Mouse (Mus musculus) liver, embryonic 15.5 days (tissue): ENCODE measurements around the gene Sap30bp. TPM values are rescaled to one million over a fixed set of nuclear protein-coding genes. Genes with fewer than 3 reads are reported as not detected.

Source experiments
- ATAC-seq: fragments of 200-750 bp; cut with Nextera tagmentation; 2 replicates; pipeline ENCODE4 v1.8.0; 2017; ENCODE audit warnings: moderate number of reproducible peaks, mild to moderate bottlenecking, moderate library complexity; ENCODE audit not compliant: insufficient read depth
- H3K27ac ChIP-seq: fragments of 300-500 bp; sonication (generic); replicated peaks from 2 replicates; pipeline ENCODE4 v1.5.1; 2015; ENCODE audit warnings: mild to moderate bottlenecking, inconsistent platforms
- H3K27me3 ChIP-seq: fragments of 300-500 bp; sonication (generic); 2 replicates; pipeline ENCODE4 v1.6.1; 2015; ENCODE audit warnings: mild to moderate bottlenecking, inconsistent platforms
- H3K36me3 ChIP-seq: fragments of 300-500 bp; sonication (generic); replicated peaks from 2 replicates; pipeline ENCODE4 v1.6.1; 2015; ENCODE audit warnings: moderate library complexity, mild to moderate bottlenecking, inconsistent platforms
- H3K4me1 ChIP-seq: fragments of 300-500 bp; sonication (generic); replicated peaks from 2 replicates; pipeline ENCODE4 v1.6.1; 2015; ENCODE audit warnings: inconsistent platforms
- H3K4me2 ChIP-seq: fragments of 300-500 bp; sonication (generic); 2 replicates; pipeline ENCODE4 v1.6.1; 2015; ENCODE audit warnings: moderate library complexity, mild to moderate bottlenecking, inconsistent platforms
- H3K4me3 ChIP-seq: fragments of 300-500 bp; sonication (generic); replicated peaks from 2 replicates; pipeline ENCODE4 v1.5.1; 2015; ENCODE audit warnings: mild to moderate bottlenecking, inconsistent platforms
- H3K9ac ChIP-seq: fragments of 300-500 bp; sonication (generic); 2 replicates; pipeline ENCODE4 v1.6.1; 2015; ENCODE audit warnings: moderate library complexity, mild to moderate bottlenecking, inconsistent platforms
- H3K9me3 ChIP-seq: fragments of 300-500 bp; sonication (generic); replicated peaks from 2 replicates; pipeline ENCODE4 v1.6.1; 2016; ENCODE audit warnings: inconsistent platforms
- WGBS: fragments of 180-500 bp; shearing (Covaris S2); methylation state at CpG from one replicate; pipeline ENCODE4 v1.1.7; 2015; ENCODE audit warnings: mixed read lengths; ENCODE audit not compliant: insufficient replicate concordance; 5-methylcytosine and 5-hydroxymethylcytosine counted together
- polyA plus RNA-seq: library from polyadenylated mRNA; unstranded; fragments of >200 nt; fragmentation: Nextera tagmentation; extraction: Ambion mirVana; gene quantifications from 2 replicates; pipeline ENCODE4 v1.2.1, GENCODE M21; 2015

Gene Sap30bp
- polyA plus RNA-seq, 1 experiment from 2014 or later = 15.0 TPM

GRCm38 (mm10) chr11:115983291-115983690 is 50.2 kb downstream of the Sap30bp start:
- Histone ChIP-seq H3K27ac (no peak overlapping the region), H3K4me2 (no peak overlapping the region), H3K4me1 (no peaks in the 10 kb centered on the region), H3K4me3 (no peak overlapping the region), H3K9me3 (no peaks in the 10 kb centered on the region), H3K27me3 (peaks cover 27% of the 10 kb centered on the region), H3K9ac (no peak overlapping the region), H3K36me3 (no peaks in the 10 kb centered on the region)
- ATAC-seq = no peak
- WGBS = 74% methylated on average over 8 of the region's 8 CpGs

- peak overlapping the region; percentile 33 for H3K4me3 ChIP-seq
- peak overlapping the region; percentile 46 for H3K4me2 ChIP-seq
- no peak overlapping the region for H3K9ac ChIP-seq
- peaks cover 4% of the 10 kb centered on the region for H3K4me1 ChIP-seq
- no peak for ATAC-seq
- WGBS = 35% methylated on average over 15 of the region's 15 CpGs
- H3K36me3 ChIP-seq = no peaks in the 10 kb centered on the region
- no peak overlapping the region for H3K27ac ChIP-seq
- no peaks in the 10 kb centered on the region for H3K9me3 ChIP-seq
- H3K27me3 ChIP-seq = peaks cover 26% of the 10 kb centered on the region
These were observed 56.6 kb downstream of the Sap30bp start for GRCm38 (mm10) chr11:115989686-115990085.

- WGBS = 47% methylated on average over 4 of the region's 4 CpGs
- no peak overlapping the region for H3K9ac ChIP-seq
- ATAC-seq = no peak
- peaks cover 18% of the 10 kb centered on the region for H3K27me3 ChIP-seq
- H3K4me2 ChIP-seq = no peak overlapping the region
- peaks cover 4% of the 10 kb centered on the region for H3K4me1 ChIP-seq
- no peak overlapping the region for H3K4me3 ChIP-seq
- H3K27ac ChIP-seq = no peak overlapping the region
- no peaks in the 10 kb centered on the region for H3K9me3 ChIP-seq
- H3K36me3 ChIP-seq = no peaks in the 10 kb centered on the region
These were observed 59.0 kb downstream of the Sap30bp start for GRCm38 (mm10) chr11:115992098-115992497.

- no peak overlapping the region for H3K4me3 ChIP-seq
- peaks cover 23% of the 10 kb centered on the region for H3K27me3 ChIP-seq
- peaks cover 5% of the 10 kb centered on the region; the same call in 1 of the 2 replicates for H3K4me1 ChIP-seq
- no peak for ATAC-seq
- 73% methylated on average over 3 of the region's 3 CpGs for WGBS
- no peak overlapping the region for H3K9ac ChIP-seq
- H3K4me2 ChIP-seq = no peak overlapping the region
- H3K27ac ChIP-seq = no peak overlapping the region
- no peaks in the 10 kb centered on the region for H3K9me3 ChIP-seq
- H3K36me3 ChIP-seq = no peaks in the 10 kb centered on the region
These were observed 62.2 kb downstream of the Sap30bp start for GRCm38 (mm10) chr11:115995256-115995655.

- 67% methylated on average over 4 of the region's 4 CpGs for WGBS
- no peaks in the 10 kb centered on the region for H3K36me3 ChIP-seq
- H3K4me2 ChIP-seq = no peak overlapping the region
- H3K9me3 ChIP-seq = no peaks in the 10 kb centered on the region
- H3K4me1 ChIP-seq = peaks cover 5% of the 10 kb centered on the region; the same call in 1 of the 2 replicates
- peaks cover 31% of the 10 kb centered on the region for H3K27me3 ChIP-seq
- no peak for ATAC-seq
- no peak overlapping the region for H3K4me3 ChIP-seq
- no peak overlapping the region for H3K9ac ChIP-seq
- H3K27ac ChIP-seq = no peak overlapping the region
These were observed 64.0 kb downstream of the Sap30bp start for GRCm38 (mm10) chr11:115997047-115997446.

GRCm38 (mm10) chr11:115997662-115998061 is 64.6 kb downstream of the Sap30bp start:
- peaks cover 28% of the 10 kb centered on the region for H3K27me3 ChIP-seq
- H3K9ac ChIP-seq = no peak overlapping the region
- no peak overlapping the region for H3K27ac ChIP-seq
- no peak for ATAC-seq
- H3K9me3 ChIP-seq = no peaks in the 10 kb centered on the region
- WGBS = 66% methylated on average over 5 of the region's 5 CpGs
- no peak overlapping the region for H3K4me2 ChIP-seq
- no peaks in the 10 kb centered on the region for H3K36me3 ChIP-seq
- H3K4me3 ChIP-seq = no peak overlapping the region
- H3K4me1 ChIP-seq = peaks cover 5% of the 10 kb centered on the region; the same call in 1 of the 2 replicates

GRCm38 (mm10) chr11:115999027-115999426 is 65.9 kb downstream of the Sap30bp start:
- 20% methylated on average over 7 of the region's 7 CpGs for WGBS
- H3K4me1 ChIP-seq = peaks cover 14% of the 10 kb centered on the region
- no peak overlapping the region for H3K4me3 ChIP-seq
- H3K4me2 ChIP-seq = no peak overlapping the region
- no peak for ATAC-seq
- H3K9me3 ChIP-seq = no peaks in the 10 kb centered on the region
- peaks cover 19% of the 10 kb centered on the region for H3K27me3 ChIP-seq
- H3K9ac ChIP-seq = no peak overlapping the region
- no peak overlapping the region for H3K27ac ChIP-seq
- no peaks in the 10 kb centered on the region for H3K36me3 ChIP-seq

GRCm38 (mm10) chr11:115999538-116000143 is 66.6 kb downstream of the Sap30bp start:
- peaks cover 19% of the 10 kb centered on the region for H3K27me3 ChIP-seq
- WGBS = 7% methylated on average over 14 of the region's 14 CpGs
- H3K4me3 ChIP-seq = no peak overlapping the region
- no peaks in the 10 kb centered on the region for H3K9me3 ChIP-seq
- no peaks in the 10 kb centered on the region for H3K36me3 ChIP-seq
- no peak overlapping the region for H3K9ac ChIP-seq
- no peak for ATAC-seq
- no peak overlapping the region for H3K27ac ChIP-seq
- H3K4me2 ChIP-seq = no peak overlapping the region
- H3K4me1 ChIP-seq = peaks cover 20% of the 10 kb centered on the region

- Histone ChIP-seq H3K4me3 (no peak overlapping the region), H3K4me2 (no peak overlapping the region), H3K27ac (no peak overlapping the region), H3K9ac (no peak overlapping the region), H3K4me1 (peaks cover 30% of the 10 kb centered on the region), H3K9me3 (no peaks in the 10 kb centered on the region), H3K36me3 (no peaks in the 10 kb centered on the region), H3K27me3 (peaks cover 19% of the 10 kb centered on the region)
- WGBS = 58% methylated on average over 10 of the region's 10 CpGs
- no peak for ATAC-seq
These were observed 67.5 kb downstream of the Sap30bp start for GRCm38 (mm10) chr11:116000607-116001006.

GRCm38 (mm10) chr11:116001725-116002124 is 68.6 kb downstream of the Sap30bp start:
- Histone ChIP-seq H3K36me3 (no peaks in the 10 kb centered on the region), H3K27me3 (peaks cover 19% of the 10 kb centered on the region), H3K4me3 (no peak overlapping the region), H3K9ac (no peak overlapping the region), H3K4me2 (no peak overlapping the region), H3K4me1 (peaks cover 41% of the 10 kb centered on the region), H3K9me3 (no peaks in the 10 kb centered on the region), H3K27ac (no peak overlapping the region)
- ATAC-seq = no peak
- 53% methylated on average over 6 of the region's 6 CpGs for WGBS

- Histone ChIP-seq H3K27ac (no peak overlapping the region), H3K27me3 (peaks cover 16% of the 10 kb centered on the region), H3K9me3 (no peaks in the 10 kb centered on the region), H3K4me2 (no peak overlapping the region), H3K36me3 (peaks cover under 1% of the 10 kb centered on the region; the same call in 1 of the 2 replicates), H3K4me3 (no peak overlapping the region), H3K9ac (no peak overlapping the region), H3K4me1 (peaks cover 42% of the 10 kb centered on the region)
- 72% methylated on average over 3 of the region's 3 CpGs for WGBS
- ATAC-seq = no peak
These were observed 69.8 kb downstream of the Sap30bp start for GRCm38 (mm10) chr11:116002894-116003293.
